Mouse (Mus musculus) kidney, embryonic 15.5 days (tissue): ENCODE measurements at regions not wholly inside any gene's neighbourhood (a gene's known extent, or its start where the extent isn't known, plus 50 kb on each side); places are given as distances from the start of the nearest gene placed in this dataset.

Experiments used
- ATAC-seq: fragments of 200-750 bp; cut with Nextera tagmentation; replicated peaks from 2 replicates; pipeline ENCODE4 v1.8.0; 2017; ENCODE audit warnings: moderate TSS enrichment; ENCODE audit not compliant: low FRiP score
- H3K27ac ChIP-seq: fragments of 300-500 bp; sonication (generic); 2 replicates; pipeline ENCODE4 v1.5.1; 2015; ENCODE audit warnings: mild to moderate bottlenecking, inconsistent platforms
- H3K27me3 ChIP-seq: fragments of 300-500 bp; sonication (generic); 2 replicates; pipeline ENCODE4 v1.6.1; 2015; ENCODE audit warnings: inconsistent platforms
- H3K36me3 ChIP-seq: fragments of 300-500 bp; sonication (generic); 2 replicates; pipeline ENCODE4 v1.6.1; 2015; ENCODE audit warnings: inconsistent platforms
- H3K4me1 ChIP-seq: fragments of 300-500 bp; sonication (generic); 2 replicates; pipeline ENCODE4 v1.6.1; 2015; ENCODE audit warnings: inconsistent platforms
- H3K4me2 ChIP-seq: fragments of 300-500 bp; sonication (generic); 2 replicates; pipeline ENCODE4 v1.6.1; 2015; ENCODE audit warnings: moderate library complexity, mild to moderate bottlenecking, inconsistent platforms
- H3K4me3 ChIP-seq: fragments of 300-500 bp; sonication (generic); replicated peaks from 2 replicates; pipeline ENCODE4 v1.5.1; 2015; ENCODE audit warnings: mild to moderate bottlenecking, inconsistent platforms
- H3K9ac ChIP-seq: fragments of 300-500 bp; sonication (generic); 2 replicates; pipeline ENCODE4 v1.6.1; 2015; ENCODE audit warnings: mild to moderate bottlenecking, inconsistent platforms
- H3K9me3 ChIP-seq: fragments of 300-500 bp; sonication (generic); replicated peaks from 2 replicates; pipeline ENCODE4 v1.6.1; 2016; ENCODE audit warnings: inconsistent platforms
- WGBS: fragments of 180-500 bp; shearing (Covaris S2); methylation state at CpG from one replicate; pipeline ENCODE4 v1.1.7; 2015; ENCODE audit warnings: mixed read lengths; 5-methylcytosine and 5-hydroxymethylcytosine counted together

GRCm38 (mm10) chr8:107682066-107682465, 93.8 kb upstream of the Psmd7 start:
- 91% methylated on average over 11 of the region's 11 CpGs for WGBS

GRCm38 (mm10) chr8:107684721-107685691, 96.7 kb upstream of the Psmd7 start:
- no peak overlapping the region for H3K9ac ChIP-seq
- H3K4me1 ChIP-seq: 0 out of 2 replicates have a peak, but pooled peaks cover 3% of the 10 kb centered on the region
- H3K27ac ChIP-seq: no peak overlapping the region
- H3K27me3 ChIP-seq: no peaks in the 10 kb centered on the region
- H3K9me3 ChIP-seq: no peaks in the 10 kb centered on the region
- H3K4me2 ChIP-seq: peak overlapping the region; percentile 36
- no peak overlapping the region for H3K4me3 ChIP-seq
- H3K36me3 ChIP-seq: no peaks in the 10 kb centered on the region
- ATAC-seq: no peak
- 53% methylated on average over 29 of the region's 29 CpGs for WGBS

More at GRCm38 (mm10) chr8:107682066-107682465, 93.8 kb upstream of the Psmd7 start:
- ATAC-seq: no peak
- Histone ChIP-seq H3K4me2 (no peak overlapping the region), H3K9me3 (no peaks in the 10 kb centered on the region), H3K27ac (no peak overlapping the region), H3K9ac (no peak overlapping the region), H3K27me3 (no peaks in the 10 kb centered on the region), H3K36me3 (no peaks in the 10 kb centered on the region), H3K4me3 (no peak overlapping the region), H3K4me1 (0 out of 2 replicates have a peak, but pooled peaks cover 3% of the 10 kb centered on the region)

GRCm38 (mm10) chr8:107686936-107687335, 98.7 kb upstream of the Psmd7 start:
- no peaks in the 10 kb centered on the region for H3K27me3 ChIP-seq
- no peak overlapping the region for H3K9ac ChIP-seq
- no peak overlapping the region for H3K4me2 ChIP-seq
- H3K27ac ChIP-seq: no peak overlapping the region
- H3K4me1 ChIP-seq: 0 out of 2 replicates have a peak, but pooled peaks cover 3% of the 10 kb centered on the region
- ATAC-seq: no peak
- no peaks in the 10 kb centered on the region for H3K9me3 ChIP-seq
- WGBS: 60% methylated on average over 5 of the region's 5 CpGs
- H3K4me3 ChIP-seq: no peak overlapping the region
- H3K36me3 ChIP-seq: no peaks in the 10 kb centered on the region

- Histone ChIP-seq H3K4me2 (no peak overlapping the region), H3K9ac (no peak overlapping the region), H3K9me3 (no peaks in the 10 kb centered on the region), H3K4me3 (no peak overlapping the region), H3K36me3 (no peaks in the 10 kb centered on the region), H3K27ac (no peak overlapping the region), H3K27me3 (no peaks in the 10 kb centered on the region), H3K4me1 (0 out of 2 replicates have a peak, but pooled peaks cover 3% of the 10 kb centered on the region)
- ATAC-seq: no peak
- 94% methylated on average over 9 of the region's 9 CpGs for WGBS
These were observed 99.3 kb upstream of the Psmd7 start for GRCm38 (mm10) chr8:107687529-107687928.

- Histone ChIP-seq H3K4me1 (0 out of 2 replicates have a peak, but pooled peaks cover 3% of the 10 kb centered on the region), H3K27ac (no peak overlapping the region), H3K4me3 (no peak overlapping the region), H3K9me3 (no peaks in the 10 kb centered on the region), H3K27me3 (no peaks in the 10 kb centered on the region), H3K36me3 (no peaks in the 10 kb centered on the region), H3K4me2 (no peak overlapping the region), H3K9ac (no peak overlapping the region)
- WGBS: 85% methylated on average over 10 of the region's 10 CpGs
- no peak for ATAC-seq
These were observed 100.8 kb upstream of the Psmd7 start for GRCm38 (mm10) chr8:107689020-107689419.

GRCm38 (mm10) chr8:107691251-107691650, 103.0 kb upstream of the Psmd7 start:
- H3K9ac ChIP-seq: no peak overlapping the region
- no peak overlapping the region for H3K27ac ChIP-seq
- no peak for ATAC-seq
- no peak overlapping the region for H3K4me3 ChIP-seq
- H3K27me3 ChIP-seq: no peaks in the 10 kb centered on the region
- H3K4me1 ChIP-seq: no peaks in the 10 kb centered on the region
- no peak overlapping the region for H3K4me2 ChIP-seq
- WGBS: 91% methylated on average over 4 of the region's 4 CpGs
- no peaks in the 10 kb centered on the region for H3K9me3 ChIP-seq
- no peaks in the 10 kb centered on the region for H3K36me3 ChIP-seq

- Histone ChIP-seq H3K36me3 (no peaks in the 10 kb centered on the region), H3K27me3 (no peaks in the 10 kb centered on the region), H3K4me2 (no peak overlapping the region; the same call in 1 of the 2 replicates), H3K9ac (no peak overlapping the region), H3K27ac (no peak overlapping the region), H3K4me3 (no peak overlapping the region), H3K9me3 (no peaks in the 10 kb centered on the region), H3K4me1 (peaks cover 14% of the 10 kb centered on the region)
- ATAC-seq: no peak
- WGBS: 64% methylated on average over 20 of the region's 20 CpGs
These were observed 108.4 kb upstream of the Psmd7 start for GRCm38 (mm10) chr8:107696384-107697346.

GRCm38 (mm10) chr8:107699307-107699706, 111.0 kb upstream of the Psmd7 start:
- WGBS: 36% methylated on average over 7 of the region's 7 CpGs
- Histone ChIP-seq H3K27me3 (no peaks in the 10 kb centered on the region), H3K4me1 (peaks cover 14% of the 10 kb centered on the region), H3K4me3 (no peak overlapping the region), H3K9ac (no peak overlapping the region), H3K4me2 (no peak overlapping the region), H3K27ac (no peak overlapping the region), H3K9me3 (no peaks in the 10 kb centered on the region), H3K36me3 (no peaks in the 10 kb centered on the region)
- ATAC-seq: no peak

- H3K4me1 ChIP-seq: peaks cover 14% of the 10 kb centered on the region
- no peak overlapping the region for H3K9ac ChIP-seq
- H3K36me3 ChIP-seq: no peaks in the 10 kb centered on the region
- H3K9me3 ChIP-seq: no peaks in the 10 kb centered on the region
- WGBS: 56% methylated on average over 3 of the region's 3 CpGs
- H3K4me2 ChIP-seq: no peak overlapping the region
- H3K27me3 ChIP-seq: no peaks in the 10 kb centered on the region
- H3K27ac ChIP-seq: no peak overlapping the region
- H3K4me3 ChIP-seq: no peak overlapping the region
- ATAC-seq: no peak
These were observed 111.5 kb upstream of the Psmd7 start for GRCm38 (mm10) chr8:107699759-107700158.

GRCm38 (mm10) chr8:107715901-107716300, 127.6 kb upstream of the Psmd7 start:
- no peak overlapping the region for H3K4me3 ChIP-seq
- ATAC-seq: no peak
- no peak overlapping the region for H3K27ac ChIP-seq
- WGBS: 77% methylated on average over 10 of the region's 10 CpGs
- no peak overlapping the region for H3K9ac ChIP-seq
- H3K4me1 ChIP-seq: no peaks in the 10 kb centered on the region
- H3K9me3 ChIP-seq: no peaks in the 10 kb centered on the region
- no peak overlapping the region for H3K4me2 ChIP-seq
- no peaks in the 10 kb centered on the region for H3K36me3 ChIP-seq
- H3K27me3 ChIP-seq: no peaks in the 10 kb centered on the region

GRCm38 (mm10) chr8:107717856-107718255, 129.6 kb upstream of the Psmd7 start:
- 84% methylated on average over 13 of the region's 13 CpGs for WGBS
- Histone ChIP-seq H3K4me1 (no peaks in the 10 kb centered on the region), H3K27ac (no peak overlapping the region), H3K27me3 (no peaks in the 10 kb centered on the region), H3K9ac (no peak overlapping the region), H3K4me3 (no peak overlapping the region), H3K4me2 (no peak overlapping the region), H3K36me3 (no peaks in the 10 kb centered on the region), H3K9me3 (no peaks in the 10 kb centered on the region)
- ATAC-seq: no peak

GRCm38 (mm10) chr8:107719656-107720055, 131.4 kb upstream of the Psmd7 start:
- no peaks in the 10 kb centered on the region for H3K4me1 ChIP-seq
- no peak overlapping the region for H3K4me2 ChIP-seq
- H3K9ac ChIP-seq: no peak overlapping the region
- no peaks in the 10 kb centered on the region for H3K36me3 ChIP-seq
- no peaks in the 10 kb centered on the region for H3K27me3 ChIP-seq
- WGBS: 67% methylated on average over 3 of the region's 3 CpGs
- ATAC-seq: no peak
- no peaks in the 10 kb centered on the region for H3K9me3 ChIP-seq
- H3K27ac ChIP-seq: no peak overlapping the region
- H3K4me3 ChIP-seq: no peak overlapping the region
